Mouse (Mus musculus) left cerebral cortex, postnatal 10 days (tissue): ENCODE results near the gene 6030408B16Rik. TPM values are rescaled to one million over a fixed set of nuclear protein-coding genes. Genes with fewer than 3 reads are reported as not detected.

Source experiments
- DNase-seq, 2 experiments: peaks; one replicate each; pipeline ENCODE4 v3.0.0; 2021 to 2022; ENCODE audit warnings: low spot score in 2 of 2, mixed read lengths in 1 of 2; ENCODE audit errors: extremely low spot score in 1 of 2
- intact Hi-C: fragments of 180-260 bp; cut with DNase I; formaldehyde crosslinking; loops from one replicate; pipeline ENCODE4 v1.15.1; 2025
- total RNA-seq, 2 experiments: library from RNA; stranded (reverse); gene quantifications; 2 replicates each; pipeline ENCODE4 v1.2.3; 2021

The 6030408B16Rik gene
- under 1 TPM in 1 of 2 experiments, not detected in 1; 0.30 TPM for total RNA-seq

DNA sequence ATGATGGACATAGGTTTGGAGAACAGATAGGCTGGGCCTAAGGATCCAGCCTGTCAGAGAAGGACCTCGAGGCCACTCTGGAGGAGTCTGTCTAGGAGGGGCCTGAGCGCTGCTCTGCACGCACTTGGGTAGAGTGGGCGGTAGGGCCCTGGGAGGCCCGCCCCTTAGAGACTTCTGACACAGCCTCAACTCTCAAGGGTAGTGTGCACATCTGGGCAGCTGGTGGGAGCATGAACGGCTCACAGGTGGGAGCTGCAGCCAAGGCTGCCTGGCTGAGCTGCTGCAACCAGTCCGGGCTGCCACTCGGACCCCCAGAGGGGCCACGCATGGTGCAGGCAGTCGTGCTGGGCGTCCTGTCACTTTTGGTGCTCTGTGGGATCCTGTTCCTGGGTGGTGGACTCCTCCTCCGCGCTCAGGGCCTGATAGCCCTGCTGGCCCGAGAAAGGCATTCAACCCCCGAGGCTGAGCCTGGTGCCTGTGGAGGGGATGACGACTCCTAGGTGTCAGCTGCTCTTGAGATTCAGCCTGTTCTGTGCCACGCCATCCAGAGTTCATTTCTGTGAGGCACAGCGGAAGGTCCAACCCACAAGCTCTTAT, at the start of gene 6030408B16Rik:
TSS of gene 6030408B16Rik (plus strand) at position 188 of the 597 bp plus-strand sequence.
- intact Hi-C loops, result no loop called here
- no peak for DNase-seq

- DNase-seq, result no peak
- intact Hi-C loops, result loop anchor here (5.0 kb wide), 1 partner anchor 68 kb away; no protein-coding TSS in a partner anchor
Measured at GRCm38 (mm10) chr15:101244012-101244411, 49.0 kb upstream of the 6030408B16Rik start.

DNA sequence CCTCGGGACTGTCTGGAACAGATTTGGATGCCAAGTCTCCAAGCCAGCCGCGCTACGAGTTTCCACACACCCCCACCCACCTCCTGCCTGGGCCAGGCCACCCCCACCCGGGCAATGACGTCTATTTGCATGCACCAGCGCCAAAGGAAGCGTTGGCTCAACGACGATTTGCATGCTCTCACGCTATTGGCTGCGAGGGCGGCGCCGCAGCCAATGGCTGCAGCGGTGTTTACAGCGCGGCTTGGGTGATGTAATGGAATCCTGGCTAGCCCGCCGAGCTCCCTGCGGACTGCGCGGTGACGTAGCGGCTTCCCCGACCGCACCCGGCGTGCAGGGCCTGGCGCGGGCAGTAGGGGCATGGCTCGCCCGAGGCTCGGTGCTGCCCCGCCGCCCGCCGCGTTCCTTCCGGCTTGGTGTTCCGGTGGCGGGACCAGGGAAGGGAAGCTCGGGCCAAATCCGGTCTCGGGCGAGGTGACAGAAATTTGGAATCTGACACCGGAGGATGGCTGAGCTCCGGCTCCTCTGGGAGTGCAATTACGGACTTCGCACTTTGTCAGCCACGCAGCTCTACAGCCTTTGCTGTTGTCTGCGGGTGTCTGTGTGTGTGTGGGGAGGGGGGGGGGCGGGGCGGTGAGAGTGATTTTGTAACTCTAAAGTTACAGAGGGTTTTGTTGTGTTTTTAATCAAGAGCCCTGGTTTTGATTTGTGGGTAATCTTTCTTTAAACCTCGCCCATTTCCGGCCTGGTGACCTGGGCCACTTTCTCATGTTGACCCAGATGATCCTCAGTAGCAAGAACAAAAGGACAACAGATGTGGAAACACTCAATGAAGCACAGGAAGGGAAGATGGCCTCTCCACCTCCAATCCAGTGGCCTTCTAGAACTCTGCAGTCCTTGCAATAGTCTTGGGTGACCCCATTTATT, 46.5 kb upstream of the 6030408B16Rik start:
- DNase-seq, result peak; percentile 95 to 97
- intact Hi-C loops, result no loop called here

DNA sequence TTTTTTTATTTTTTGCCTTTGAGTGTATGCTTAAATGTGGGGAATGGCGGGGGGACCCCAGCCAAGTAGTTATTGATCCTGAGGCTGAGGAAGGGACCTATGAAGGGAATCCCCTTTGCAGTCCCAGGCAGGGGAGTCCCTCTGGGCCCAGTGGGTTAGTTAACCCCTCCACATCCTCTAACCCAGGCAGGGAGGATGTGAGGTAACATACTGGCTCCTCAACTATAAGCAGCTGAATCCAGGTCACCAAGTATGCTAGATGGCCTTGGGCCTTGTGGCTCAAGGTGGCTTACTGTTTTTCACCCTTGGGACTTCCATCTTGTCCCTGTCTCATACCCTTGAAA, 45.9 kb upstream of the 6030408B16Rik start:
- intact Hi-C loops, result no loop called here
- DNase-seq, result no peak

DNA sequence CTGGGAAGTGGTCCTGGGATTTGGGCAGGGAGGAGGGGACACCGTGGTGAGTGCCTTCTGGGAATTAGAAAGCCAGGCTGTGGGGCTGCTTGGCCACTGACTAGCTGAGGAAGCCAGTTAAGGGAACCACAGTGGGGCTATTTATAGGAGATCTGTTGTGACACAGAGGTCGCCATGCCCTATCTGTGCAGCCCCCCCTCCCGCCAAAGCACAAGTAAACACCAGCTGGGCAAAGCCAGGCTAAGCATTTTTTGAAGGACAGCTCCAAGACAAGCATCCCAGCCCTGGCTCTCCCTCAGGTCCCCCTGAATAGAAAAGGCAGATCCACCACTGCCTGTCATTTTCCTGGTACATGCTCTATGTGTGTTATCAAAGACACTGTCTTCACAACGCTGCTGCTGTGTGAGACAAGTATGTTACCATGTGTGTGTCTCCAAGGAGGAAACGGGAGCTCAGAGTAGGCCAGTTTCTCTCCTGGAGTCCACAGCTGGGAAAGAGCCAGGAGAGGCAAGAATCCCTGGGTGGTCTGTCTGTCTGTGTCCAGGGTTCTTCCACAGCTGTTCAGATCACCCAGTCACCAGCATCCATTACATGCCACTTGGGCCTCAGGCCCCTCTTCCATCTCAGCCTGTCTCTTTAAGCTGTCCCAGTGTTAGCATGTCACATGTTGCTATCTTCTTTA, 44.8 kb upstream of the 6030408B16Rik start:
- intact Hi-C loops, result no loop called here
- DNase-seq, result no peak

DNA sequence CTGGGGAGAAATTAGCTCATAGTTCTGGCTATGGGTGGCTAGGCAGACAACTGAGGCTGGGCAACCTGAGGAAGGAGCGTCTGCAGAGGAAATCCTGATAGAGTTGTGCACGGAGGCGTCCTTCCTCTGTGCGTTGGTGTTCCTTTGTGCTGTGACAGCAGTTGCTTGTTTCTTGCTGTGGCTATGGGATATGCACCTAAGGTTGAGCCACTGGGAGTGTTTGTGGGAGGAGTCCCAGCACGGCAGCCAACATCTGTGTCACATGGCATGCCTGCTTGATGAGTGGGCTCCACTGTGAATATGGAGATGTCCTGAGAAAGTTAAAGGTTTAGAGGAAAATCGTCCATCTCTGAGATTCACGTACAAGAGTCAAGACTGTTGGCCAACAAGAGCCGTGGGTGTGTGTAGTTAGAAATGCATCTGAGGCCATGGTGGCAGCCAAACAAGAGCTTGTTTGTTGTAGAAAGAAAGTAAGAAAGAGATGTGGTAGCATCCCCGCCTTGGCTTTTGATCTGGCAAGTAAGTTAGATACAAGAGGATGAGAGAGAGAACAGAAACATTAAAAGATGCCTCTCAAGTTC, 42.7 kb upstream of the 6030408B16Rik start:
- DNase-seq, result no peak
- intact Hi-C loops, result no loop called here

GRCm38 (mm10) chr15:101251930-101252329, 41.1 kb upstream of the 6030408B16Rik start:
- intact Hi-C loops, result no loop called here

DNA sequence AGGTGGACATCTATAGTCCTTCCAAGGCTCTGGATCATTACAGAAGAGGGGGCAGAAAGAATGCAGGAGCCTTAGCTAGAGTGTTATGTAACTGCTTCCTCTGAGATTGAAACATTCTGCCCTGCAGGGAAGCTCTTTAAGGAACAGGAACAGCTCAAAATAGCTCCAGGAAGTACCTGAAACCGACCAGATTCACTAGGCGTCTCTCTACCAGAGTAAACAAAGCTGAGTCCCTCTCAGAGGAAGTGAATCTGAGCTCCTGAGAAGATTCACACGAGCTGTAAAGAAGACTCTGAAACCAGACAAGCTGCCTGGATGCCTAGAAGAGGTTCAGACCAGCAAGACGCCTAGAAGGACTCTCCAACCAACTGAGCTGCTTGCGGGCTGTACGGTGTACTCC, 40.4 kb upstream of the 6030408B16Rik start:
- no peak for DNase-seq
- intact Hi-C loops, result no loop called here

More at GRCm38 (mm10) chr15:101251930-101252329, 41.1 kb upstream of the 6030408B16Rik start:
- DNase-seq, result no peak

DNA sequence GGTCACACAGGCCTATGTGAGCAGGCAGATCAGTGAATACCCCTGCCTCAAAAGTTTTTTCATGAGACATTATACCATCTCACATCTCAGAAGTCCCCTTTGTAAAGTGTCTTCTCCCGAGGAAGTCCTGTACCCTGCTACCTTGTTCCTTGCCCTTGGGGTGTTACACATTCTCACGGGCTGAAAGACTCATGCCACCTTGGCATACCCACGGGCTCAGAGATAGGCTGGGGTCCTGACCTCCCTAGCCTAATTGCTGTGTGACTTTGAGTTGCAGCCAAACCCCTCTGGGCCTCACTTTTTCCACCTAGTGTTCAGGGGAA, 39.5 kb upstream of the 6030408B16Rik start:
- no peak for DNase-seq
- intact Hi-C loops, result no loop called here

GRCm38 (mm10) chr15:101253886-101254795, 38.9 kb upstream of the 6030408B16Rik start, which contains the start of gene Nr4a1:
Gene Nr4a1, plus strand, starts transcription at chr15:101254269.
- intact Hi-C loops, result no loop called here

DNA sequence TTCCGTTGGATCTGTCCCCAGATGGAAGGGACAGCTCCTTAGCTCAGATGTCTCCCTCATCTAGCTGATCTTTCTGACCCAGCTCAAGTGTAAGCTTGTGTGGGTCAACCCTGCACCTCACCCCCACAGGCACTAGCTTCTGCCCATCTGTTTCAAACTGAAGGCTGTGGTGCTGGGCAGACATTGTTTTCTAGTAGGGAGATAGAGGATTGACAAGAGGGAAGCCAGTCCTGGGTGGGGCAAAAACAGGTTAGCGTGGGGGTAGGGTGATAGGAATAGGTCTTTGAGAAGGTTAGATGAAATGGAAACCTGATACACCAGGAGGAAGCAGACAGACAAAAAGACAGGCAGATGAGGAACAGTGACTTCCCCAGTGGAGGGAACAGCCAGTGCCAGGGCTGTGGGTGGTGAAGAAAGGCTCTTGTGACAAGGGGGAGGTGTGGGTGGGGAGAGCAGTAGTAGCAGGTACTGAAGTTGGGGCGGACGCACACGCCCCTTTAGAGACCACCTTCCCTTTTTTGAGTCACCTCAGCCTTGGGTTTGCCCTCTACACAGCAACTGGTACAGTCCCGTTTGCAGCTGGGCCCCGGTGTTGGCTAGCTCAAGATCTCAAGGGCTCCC, 37.1 kb upstream of the 6030408B16Rik start:
- intact Hi-C loops, result no loop called here
- no peak for DNase-seq

More at GRCm38 (mm10) chr15:101253886-101254795, 38.9 kb upstream of the 6030408B16Rik start, which contains the start of gene Nr4a1:
- DNase-seq, result peak; percentile 73 to 89

- intact Hi-C loops, result no loop called here
- DNase-seq, result peak in 1 of 2 experiments; percentile 34
Measured at GRCm38 (mm10) chr15:101256463-101257206, 36.4 kb upstream of the 6030408B16Rik start.

GRCm38 (mm10) chr15:101258420-101258819, 34.6 kb upstream of the 6030408B16Rik start:
- DNase-seq, result peak in 1 of 2 experiments; percentile 34
- intact Hi-C loops, result no loop called here

DNA sequence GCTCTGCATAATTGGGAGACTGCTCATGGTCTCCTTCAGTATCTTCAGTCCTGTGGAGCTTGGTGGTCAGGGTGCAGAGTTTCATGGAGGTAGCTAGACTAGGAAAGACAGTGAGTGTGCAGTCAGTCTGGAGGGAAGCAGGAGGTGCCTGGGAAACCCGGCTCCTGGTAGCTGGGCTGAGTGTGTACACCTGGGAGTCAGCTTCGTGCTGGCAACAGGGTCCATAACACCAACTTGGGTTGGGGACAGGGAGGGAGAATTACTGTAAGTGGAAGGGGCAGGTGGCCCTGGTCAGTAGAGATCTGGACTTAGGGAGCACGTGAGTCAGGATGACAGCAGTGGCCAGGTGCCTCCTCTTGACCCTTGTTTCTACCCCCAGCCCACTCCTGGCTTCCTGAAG, 33.1 kb upstream of the 6030408B16Rik start:
- intact Hi-C loops, result no loop called here

GRCm38 (mm10) chr15:101260387-101260786, 32.6 kb upstream of the 6030408B16Rik start:
- intact Hi-C loops, result no loop called here
- peak in 1 of 2 experiments; percentile 75 for DNase-seq

More for the DNA sequence above, 33.1 kb upstream of the 6030408B16Rik start:
- no peak for DNase-seq

GRCm38 (mm10) chr15:101260874-101261622, 32.0 kb upstream of the 6030408B16Rik start:
- DNase-seq, result no peak
- intact Hi-C loops, result no loop called here
